Mouse (Mus musculus): ENCODE measurements around the gene Daam1.

GRCm38 (mm10) chr12:71835966-71836668, 5.2 kb downstream of the Daam1 start:
- no peak for TF ChIP-seq CTCF (IDR thresholded peaks at IDR 0.05; ENCODE audit: low read depth, low read length)
- no peak for TF ChIP-seq POLR2A (IDR thresholded peaks at IDR 0.05; ENCODE audit: borderline replicate concordance, low read depth, low read length)
